Mouse (Mus musculus): ENCODE data around the gene Ctnnd2.

The Ctnnd2 gene

DNA sequence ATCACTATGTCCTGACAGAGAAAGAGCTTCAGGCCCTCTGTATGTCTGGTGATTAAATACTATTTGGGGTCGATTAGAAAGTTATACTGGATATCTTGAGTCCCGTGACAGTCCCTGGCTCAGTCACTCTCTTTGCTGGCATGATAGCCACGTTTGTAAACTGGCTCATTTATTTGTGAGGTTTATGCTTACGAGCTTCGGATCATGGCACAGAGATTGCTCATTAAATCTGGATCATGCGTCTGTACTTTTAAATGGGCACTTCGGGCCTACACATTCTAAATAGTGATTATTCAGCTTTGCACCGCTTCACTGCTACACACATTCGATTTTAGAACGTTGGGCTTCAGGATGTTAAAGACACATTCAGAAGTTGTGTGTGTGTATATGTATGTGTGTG lies 96.4 kb downstream of the Ctnnd2 start:
- no peak for DNase-seq

DNA sequence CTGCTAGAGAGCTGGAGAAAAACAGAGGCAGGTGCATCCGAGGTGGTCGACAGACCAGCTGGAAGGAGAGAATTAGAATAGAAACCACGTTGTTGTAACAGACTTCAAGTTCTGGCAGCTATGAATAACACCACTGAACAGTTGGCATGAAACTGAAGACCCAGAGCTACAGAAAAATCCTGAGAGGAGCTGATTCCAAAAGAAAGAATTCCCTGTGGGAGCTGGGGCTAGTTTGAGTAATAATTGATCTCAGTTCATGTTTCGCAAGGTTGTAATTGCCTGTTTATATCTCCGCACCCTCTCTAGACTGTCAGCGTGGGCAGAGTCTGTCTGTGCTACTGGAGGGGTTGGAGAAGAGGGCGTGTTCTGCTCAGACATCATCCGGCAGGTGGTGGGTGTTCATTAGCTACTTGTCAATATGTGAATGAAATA lies 98.8 kb downstream of the Ctnnd2 start:
- DNase-seq: no peak

DNA sequence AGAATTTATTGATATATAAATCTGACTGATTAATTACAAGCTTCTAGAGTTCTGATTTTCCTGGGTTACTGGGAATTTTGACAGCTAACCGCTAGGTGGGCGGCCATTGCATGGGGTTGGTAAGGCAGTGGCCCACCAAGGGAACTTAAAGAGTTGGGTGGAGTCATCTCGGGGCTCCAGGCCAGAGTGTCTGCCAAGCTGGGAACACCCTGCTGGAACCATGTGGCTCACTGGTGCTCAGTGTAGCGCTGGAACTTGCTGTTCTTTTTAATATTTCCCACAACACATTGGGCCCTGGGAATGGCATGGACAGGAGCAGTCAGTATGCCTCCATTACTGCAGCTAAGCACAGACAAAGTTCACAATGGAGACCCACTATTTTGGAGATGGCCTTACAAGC lies 99.9 kb downstream of the Ctnnd2 start:
- peak; percentile 18 for DNase-seq

- no peak for DNase-seq
Measured at GRCm38 (mm10) chr15:30275721-30276120, 103.3 kb downstream of the Ctnnd2 start.

GRCm38 (mm10) chr15:30276691-30277090 lies 104.3 kb downstream of the Ctnnd2 start:
- DNase-seq: no peak

DNA sequence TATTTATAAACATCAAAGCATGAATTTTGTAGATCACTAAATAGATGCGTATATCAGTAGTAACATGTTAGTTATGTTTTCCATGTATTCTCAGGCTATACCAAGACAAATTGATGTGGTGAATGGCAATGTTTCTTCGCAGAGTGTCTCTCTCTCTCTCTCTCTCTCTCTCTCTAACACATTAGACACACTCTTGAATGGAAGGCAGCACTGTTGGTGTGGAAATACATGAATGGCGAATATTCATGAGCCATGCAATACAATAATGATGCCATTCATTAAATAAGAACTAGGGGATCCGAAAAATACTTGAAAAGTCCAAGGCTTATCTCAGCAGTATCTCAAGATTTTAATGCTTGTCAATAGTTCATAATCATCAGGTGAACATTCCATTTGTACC lies 106.2 kb downstream of the Ctnnd2 start:
- no peak for DNase-seq

- DNase-seq: peak; percentile 38
Measured at GRCm38 (mm10) chr15:30285572-30286244, 113.3 kb downstream of the Ctnnd2 start.

DNA sequence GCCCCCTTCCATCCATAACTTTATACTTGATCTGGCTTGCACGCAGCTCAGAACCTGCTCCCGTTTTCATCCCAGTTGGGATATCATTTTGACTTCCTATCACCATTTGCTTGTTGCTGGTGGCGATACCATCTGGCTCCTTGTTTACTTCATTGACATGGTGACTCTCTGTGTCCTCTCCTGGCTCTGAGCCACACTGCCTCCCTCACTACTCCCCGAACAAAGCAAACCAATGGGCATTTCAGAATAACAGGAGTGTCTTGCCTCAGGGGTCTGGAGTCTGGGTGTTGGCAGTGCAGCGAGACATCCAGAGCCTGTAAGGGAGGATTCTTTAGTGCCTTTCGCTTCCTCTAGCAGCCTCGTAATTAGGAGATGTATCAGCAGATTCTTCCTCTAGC lies 113.9 kb downstream of the Ctnnd2 start:
- DNase-seq: peak; percentile 67

DNA sequence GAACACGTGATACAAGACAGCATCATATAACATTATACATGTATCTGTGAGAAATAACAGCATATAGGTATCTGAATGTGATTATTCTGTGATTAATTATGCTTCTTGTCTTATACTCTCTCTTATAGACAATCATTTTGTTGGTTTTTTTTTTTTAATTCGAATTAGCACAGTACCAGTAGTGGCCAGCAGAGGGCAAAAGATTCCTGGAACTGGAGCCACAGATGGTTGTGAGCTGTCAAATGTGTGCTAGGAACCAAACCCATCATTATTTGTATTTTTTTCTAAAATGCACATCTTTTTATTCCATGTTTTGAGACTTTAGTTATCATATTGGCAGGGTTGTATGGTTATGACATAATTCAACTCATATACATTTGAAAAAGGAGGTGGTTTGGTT lies 130.4 kb downstream of the Ctnnd2 start:
- DNase-seq: no peak

GRCm38 (mm10) chr15:30306437-30306836 lies 134.0 kb downstream of the Ctnnd2 start:
- no peak for DNase-seq

GRCm38 (mm10) chr15:30322543-30322942 lies 150.2 kb downstream of the Ctnnd2 start:
- no peak for DNase-seq

DNA sequence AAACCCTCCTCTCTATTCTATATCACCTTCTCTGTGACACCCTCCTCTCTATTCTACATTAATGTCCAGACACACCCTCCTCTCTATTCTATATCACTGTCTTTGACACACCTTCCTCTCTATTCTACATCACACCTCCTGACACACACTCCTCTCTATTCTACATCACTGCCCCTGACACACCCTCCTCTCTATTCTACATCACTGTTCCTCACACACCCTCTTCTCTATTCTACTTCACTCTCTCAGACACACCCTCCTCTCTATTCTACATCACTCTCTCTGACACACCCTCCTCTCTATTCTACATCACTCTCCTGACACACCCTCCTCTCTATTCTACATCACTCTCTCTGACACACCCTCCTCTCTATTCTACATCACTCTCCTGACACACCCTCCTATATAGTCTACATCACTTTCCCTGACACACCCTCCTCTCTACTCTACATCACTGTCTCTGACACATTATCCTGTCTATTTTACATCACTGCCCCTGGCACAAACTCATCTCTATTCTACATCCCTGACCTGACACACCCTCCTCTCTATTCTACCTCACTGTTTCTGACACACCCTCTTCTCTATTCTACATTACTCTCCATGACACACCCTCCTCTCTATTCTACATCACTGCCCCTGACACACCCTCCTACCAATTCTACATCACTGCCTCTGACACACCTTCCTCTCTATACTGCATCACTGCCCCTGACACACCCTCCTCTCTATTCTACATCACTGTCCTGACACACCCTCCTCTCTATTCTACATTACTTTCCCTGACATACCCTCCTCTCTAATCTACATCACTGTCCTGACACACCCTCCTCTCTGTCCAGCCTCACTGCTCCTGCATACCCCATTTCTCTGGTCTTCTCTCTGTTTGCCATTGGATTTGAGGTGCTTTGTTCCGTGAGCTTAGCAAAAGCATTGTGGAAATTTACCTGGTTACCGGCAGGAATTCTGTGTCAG lies 161.2 kb downstream of the Ctnnd2 start:
- DNase-seq: no peak

DNA sequence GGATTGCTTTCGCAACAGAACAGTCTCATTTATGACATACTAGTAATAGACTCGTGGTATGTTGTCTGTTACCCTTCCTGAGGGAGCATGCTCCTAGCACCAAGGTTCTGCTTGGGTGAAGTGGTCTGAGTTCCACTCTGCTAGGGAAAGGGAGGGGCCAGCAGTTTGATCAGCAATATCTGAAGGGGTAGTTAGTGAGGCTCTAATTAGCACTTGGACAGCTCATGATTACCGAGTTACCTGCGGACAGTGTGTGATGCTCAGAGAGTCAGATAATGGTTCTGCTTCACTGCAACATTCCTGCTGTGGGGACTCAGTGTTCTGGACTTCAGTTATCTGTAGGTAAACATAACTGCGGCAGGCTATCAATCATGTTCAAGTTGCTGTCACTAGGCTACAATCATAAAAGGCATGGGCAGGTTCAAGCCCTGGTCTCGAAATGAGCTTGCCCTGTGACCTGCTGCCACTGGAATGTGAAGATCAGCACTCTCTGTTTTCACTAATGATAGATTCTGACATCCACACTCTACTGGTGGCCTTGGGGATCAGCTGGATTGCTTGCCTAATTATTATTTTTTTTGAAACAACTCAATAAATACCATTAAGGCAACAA lies 166.3 kb downstream of the Ctnnd2 start:
- DNase-seq: no peak

DNA sequence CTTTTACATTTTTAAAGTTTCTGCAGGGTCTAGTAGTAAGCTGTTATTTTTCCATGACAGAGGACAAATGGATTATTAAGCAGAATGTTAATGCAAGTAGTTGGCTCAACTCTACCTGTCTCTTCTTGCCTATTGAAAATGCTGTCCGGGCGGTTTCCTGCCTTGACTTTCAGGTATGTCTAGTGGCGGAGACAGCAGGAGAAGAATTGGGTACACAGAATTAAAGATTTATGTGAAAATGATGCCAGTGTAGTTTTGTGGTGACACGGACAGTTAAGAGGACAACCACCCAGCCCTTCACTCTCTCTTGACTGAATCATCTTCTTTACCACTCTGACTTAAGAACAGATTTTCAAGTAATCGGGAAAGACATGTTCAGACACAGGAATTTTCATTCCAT lies 173.4 kb downstream of the Ctnnd2 start:
- DNase-seq: no peak

- no peak for DNase-seq
Measured at GRCm38 (mm10) chr15:30364491-30364890, 192.1 kb downstream of the Ctnnd2 start.

GRCm38 (mm10) chr15:30369997-30370396 lies 197.6 kb downstream of the Ctnnd2 start:
- no peak for DNase-seq

- no peak for DNase-seq
Measured at GRCm38 (mm10) chr15:30371151-30371550, 198.8 kb downstream of the Ctnnd2 start.

DNA sequence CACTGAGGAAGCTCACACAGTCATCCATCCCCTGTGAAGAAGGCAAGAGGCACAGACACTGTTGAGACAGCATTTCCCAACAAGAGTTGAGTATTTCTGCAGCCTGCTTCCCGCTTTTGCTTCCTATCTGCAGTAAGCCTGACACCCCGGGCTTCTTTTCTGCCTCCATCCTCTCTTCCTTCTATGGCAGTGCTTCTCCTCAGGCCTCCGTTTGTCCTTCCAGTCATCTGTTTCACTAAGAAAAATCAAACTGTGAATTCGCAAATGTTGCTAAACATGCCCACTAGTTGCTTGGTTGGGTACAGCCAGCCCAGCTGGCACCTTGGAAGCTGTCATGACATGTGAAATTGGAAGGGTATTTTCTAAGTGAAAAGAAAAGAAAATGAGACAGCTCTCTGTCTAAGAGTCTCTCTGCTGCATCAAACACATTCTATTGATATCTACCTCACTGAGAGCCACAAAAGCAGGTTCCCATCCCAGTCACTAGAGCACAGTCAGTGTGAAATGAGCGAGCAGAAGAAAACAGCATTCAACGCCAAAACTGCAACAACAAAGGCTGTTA lies 201.3 kb downstream of the Ctnnd2 start:
- DNase-seq: no peak

DNA sequence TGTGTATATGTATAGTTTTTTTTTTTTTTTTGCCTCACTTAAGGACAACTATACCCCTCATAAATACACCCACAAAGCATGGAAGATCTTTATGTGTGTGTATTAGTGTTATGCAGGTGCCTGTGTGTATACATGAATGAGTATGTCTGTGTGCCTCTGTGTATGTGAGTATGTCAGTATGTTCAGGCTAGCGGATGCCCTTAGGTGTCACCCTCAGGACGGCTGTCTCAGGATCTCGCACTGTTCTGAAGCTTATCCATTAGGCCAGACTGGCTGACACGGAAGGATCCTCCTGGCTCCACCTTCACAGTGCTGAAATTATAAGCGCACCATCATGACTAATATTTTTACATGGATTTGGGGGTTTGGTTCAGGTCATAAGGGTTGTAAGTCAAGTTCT lies 202.5 kb downstream of the Ctnnd2 start:
- no peak for DNase-seq

- no peak for DNase-seq
Measured at GRCm38 (mm10) chr15:30383075-30383842, 210.9 kb downstream of the Ctnnd2 start.

DNA sequence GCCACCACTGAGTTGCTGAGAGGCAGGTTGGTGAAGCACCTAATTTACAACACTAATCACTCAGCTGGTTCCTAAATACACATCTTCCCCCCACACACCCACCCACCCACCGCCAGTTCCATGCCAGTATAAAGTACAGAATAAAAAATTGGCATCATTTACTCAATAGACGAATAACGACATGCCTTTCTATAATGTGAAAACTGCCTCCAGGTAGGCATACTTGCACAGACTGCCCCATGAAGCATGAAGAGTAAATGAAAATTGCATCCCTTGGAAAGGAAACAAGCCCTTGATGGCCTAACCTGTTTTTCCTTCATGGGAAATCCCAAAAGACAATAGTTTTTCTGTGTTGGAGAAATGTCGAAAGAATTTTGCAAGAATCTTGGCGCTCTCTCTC lies 212.0 kb downstream of the Ctnnd2 start:
- DNase-seq: no peak

DNA sequence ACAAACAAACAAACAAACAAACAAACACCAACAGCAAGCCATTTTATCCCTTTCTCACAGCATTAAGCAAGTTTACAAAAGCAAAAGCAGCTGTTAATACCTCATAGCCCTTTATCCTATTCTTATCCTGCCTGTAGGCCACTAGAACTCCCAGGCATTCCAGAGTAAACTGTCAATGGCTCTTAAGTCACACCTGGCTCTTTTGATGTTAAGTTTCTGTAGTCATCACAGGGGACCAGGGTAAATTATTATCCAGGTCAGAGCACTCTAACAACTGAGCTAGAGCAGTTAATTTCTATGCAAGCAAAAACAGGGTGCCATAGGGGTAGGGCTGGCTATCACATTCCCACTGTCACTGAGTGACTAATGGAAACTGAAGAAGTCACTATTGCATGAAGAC lies 214.1 kb downstream of the Ctnnd2 start:
- DNase-seq: no peak

- DNase-seq: no peak
Measured at GRCm38 (mm10) chr15:30387244-30387643, 214.9 kb downstream of the Ctnnd2 start.
